In genomic region chr2:91963443-91963932, GRCm38 (mm10) we compare ENCODE assay signal across 8 mouse cellular contexts. TPM values are rescaled to one million over a fixed set of nuclear protein-coding genes. Genes with fewer than 3 reads are reported as not detected.
A peak's percentile ranks its signal among the peaks of the same experiment; 100 is the strongest.
DNase-seq lines count a peak whose midpoint lies in the region; ATAC-seq and TF ChIP-seq lines count a peak whose summit lies in the region.

No protein-coding gene starts in this region.

- H3K4me2 ChIP-seq in lung, embryonic 15.5 days = peak overlapping the region; percentile 91

- WGBS in lung, embryonic 15.5 days = 0% methylated on average over 33 of the region's 57 CpGs
- WGBS in olfactory bulb, adult 2 months = under 1% methylated on average over 57 of the region's 57 CpGs
- WGBS in thymus, adult 2 months = under 1% methylated on average over 57 of the region's 57 CpGs

- peak overlapping the region; percentile 87 for H3K27ac ChIP-seq in lung, embryonic 15.5 days
- H3K27ac ChIP-seq in olfactory bulb, adult 2 months (ENCODE audit: insufficient read depth, low read depth, low read length) = peak overlapping the region; percentile 22
- peak overlapping the region; percentile 2; the same call in 1 of the 2 replicates for H3K27ac ChIP-seq in thymus, adult 2 months (ENCODE audit: control insufficient read depth, insufficient read depth, low read length)

- H3K36me3 ChIP-seq in lung, embryonic 15.5 days = 0 out of 2 replicates have a peak, but pooled peaks cover 4% of the 10 kb centered on the region
- no peaks in the 10 kb centered on the region for H3K36me3 ChIP-seq in thymus, adult 2 months (ENCODE audit: control insufficient read depth, insufficient read depth, low read length)

- peak; percentile 87 for TF ChIP-seq CTCF in olfactory bulb, adult 2 months (IDR thresholded peaks at IDR 0.05; ENCODE audit: insufficient read depth, low read depth, low read length)
- TF ChIP-seq CTCF in thymus, adult 2 months (IDR thresholded peaks at IDR 0.05; ENCODE audit: borderline replicate concordance, control insufficient read depth, extremely low read depth, insufficient read depth, low read length, poor library complexity) = peak; percentile 92

- ATAC-seq in hematopoietic stem cell, adult 5-6 weeks (replicated peaks in 1 of 2; ENCODE audit: insufficient read depth in 1 of 2, low FRiP score in 2 of 2, low TSS enrichment in 1 of 2, low read depth in 1 of 2, poor library complexity in 2 of 2, severe bottlenecking in 2 of 2) = peak; percentile 33 to 63
- ATAC-seq in lung, embryonic 15.5 days (ENCODE audit: borderline replicate concordance, extremely low read depth, low FRiP score, low TSS enrichment) = peak; percentile 95

- no peaks in the 10 kb centered on the region for H3K27me3 ChIP-seq in lung, embryonic 15.5 days
- H3K27me3 ChIP-seq in thymus, adult 2 months (ENCODE audit: control insufficient read depth, insufficient read depth, low read length) = no peaks in the 10 kb centered on the region

- peak; percentile 95 for DNase-seq in MN1 (ENCODE audit: low spot score)
- peak; percentile 96 for DNase-seq in cerebellum, adult 8-10 months
- peak; percentile 92 for DNase-seq in forelimb bud, embryonic 11.5 days (ENCODE audit: low read depth, low spot score)
- DNase-seq in layer of hippocampus, adult 9-10 months (ENCODE audit: low spot score) = peak; percentile 90
- peak; percentile 97 for DNase-seq in thymus, adult 2 months

- peak; percentile 16; the same call in 1 of the 2 replicates for TF ChIP-seq POLR2A in olfactory bulb, adult 2 months (IDR thresholded peaks at IDR 0.05; ENCODE audit: insufficient read depth, low read depth, low read length)
- peak; percentile 82 for TF ChIP-seq POLR2A in thymus, adult 2 months (IDR thresholded peaks at IDR 0.05; ENCODE audit: control insufficient read depth, extremely low read depth, insufficient read depth, low read length, poor library complexity)

- no peaks in the 10 kb centered on the region for H3K9me3 ChIP-seq in lung, embryonic 15.5 days

- peak overlapping the region; percentile 94 for H3K4me3 ChIP-seq in lung, embryonic 15.5 days
- H3K4me3 ChIP-seq in olfactory bulb, adult 2 months (ENCODE audit: insufficient read depth, low read depth, low read length) = peak overlapping the region; percentile 67
- H3K4me3 ChIP-seq in thymus, adult 2 months (ENCODE audit: control insufficient read depth, insufficient read depth, low read length) = peak overlapping the region; percentile 73

- H3K4me1 ChIP-seq in lung, embryonic 15.5 days = peaks cover 53% of the 10 kb centered on the region
- peaks cover 46% of the 10 kb centered on the region for H3K4me1 ChIP-seq in olfactory bulb, adult 2 months (ENCODE audit: control insufficient read depth, insufficient read depth, low read length)
- peaks cover 54% of the 10 kb centered on the region for H3K4me1 ChIP-seq in thymus, adult 2 months (replicated peaks; ENCODE audit: control insufficient read depth, insufficient read depth, low read length)

- H3K9ac ChIP-seq in lung, embryonic 15.5 days = peak overlapping the region; percentile 85

RNA-seq across cellular contexts. Expression of gene Dgkz, which starts 12.2 kb away (rescaled TPM):
- total RNA-seq in hematopoietic stem cell, adult 5-6 weeks (2017) = 78.3 and 145 TPM in 2 replicates
- polyA plus RNA-seq in lung, embryonic 15.5 days (2015; fragmentation: Nextera tagmentation; extraction: Ambion mirVana) = 52.3 and 54.0 TPM in 2 replicates
- 328 TPM in 1 of 2 replicates, not detected in the other for polyA plus RNA-seq in olfactory bulb, adult 2 months (2012; ENCODE audit: insufficient read depth, insufficient read length, low replicate concordance, missing spikeins)
- 1,103 and 1,229 TPM in 2 replicates for polyA plus RNA-seq in thymus, adult 2 months (2012; rRNA removed)

RNA-seq across cellular contexts. Expression of gene Gm9821, which starts 18.0 kb away (rescaled TPM):
- total RNA-seq in hematopoietic stem cell, adult 5-6 weeks (2017) = 0.25 and 1.0 TPM in 2 replicates
- 0.35 and 0.75 TPM in 2 replicates for polyA plus RNA-seq in lung, embryonic 15.5 days (2015; fragmentation: Nextera tagmentation; extraction: Ambion mirVana)
- not detected in 2 replicates for polyA plus RNA-seq in olfactory bulb, adult 2 months (2012; ENCODE audit: insufficient read depth, insufficient read length, low replicate concordance, missing spikeins)
- 0.08 TPM in 1 of 2 replicates, not detected in the other for polyA plus RNA-seq in thymus, adult 2 months (2012; rRNA removed)

RNA-seq across cellular contexts. Expression of gene Mdk, which starts 31.4 kb away (rescaled TPM):
- 2.0 TPM in 1 of 2 replicates, not detected in the other for total RNA-seq in hematopoietic stem cell, adult 5-6 weeks (2017)
- 858 and 992 TPM in 2 replicates for polyA plus RNA-seq in lung, embryonic 15.5 days (2015; fragmentation: Nextera tagmentation; extraction: Ambion mirVana)
- polyA plus RNA-seq in olfactory bulb, adult 2 months (2012; ENCODE audit: insufficient read depth, insufficient read length, low replicate concordance, missing spikeins) = not detected in 2 replicates
- 12.0 and 17.7 TPM in 2 replicates for polyA plus RNA-seq in thymus, adult 2 months (2012; rRNA removed)

RNA-seq across cellular contexts. Expression of gene Chrm4, which starts 36.4 kb away (rescaled TPM):
- total RNA-seq in hematopoietic stem cell, adult 5-6 weeks (2017) = 0.56 TPM in 1 of 2 replicates, not detected in the other
- 0.14 TPM in 1 of 2 replicates, not detected in the other for polyA plus RNA-seq in lung, embryonic 15.5 days (2015; fragmentation: Nextera tagmentation; extraction: Ambion mirVana)
- polyA plus RNA-seq in olfactory bulb, adult 2 months (2012; ENCODE audit: insufficient read depth, insufficient read length, low replicate concordance, missing spikeins) = not detected in 2 replicates
- polyA plus RNA-seq in thymus, adult 2 months (2012; rRNA removed) = 0.80 and 0.87 TPM in 2 replicates

Comparison
In these comparisons a context has a peak if more than half of its experiments do, and no peak if none do; other contexts are left out.
1. Peak in every context shown above with its lines: DNase-seq, ATAC-seq, H3K4me3 ChIP-seq and H3K27ac ChIP-seq.
2. H3K27ac ChIP-seq: peak in every context shown above with its lines; median percentile 87 in lung, embryonic 15.5 days; 22 in olfactory bulb, adult 2 months; 2 in thymus, adult 2 months.
3. RNA of gene Mdk, which starts 31.4 kb away (polyA plus RNA-seq): 858 to 992 TPM in lung, embryonic 15.5 days; 12.0 to 17.7 TPM in thymus, adult 2 months and not detected in olfactory bulb, adult 2 months; every median in the first group is over 10 times any median in the second.